Mouse (Mus musculus) forebrain, embryonic 13.5 days (tissue): Measurements from ENCODE around the gene Olfr1362. TPM values are rescaled to one million over a fixed set of nuclear protein-coding genes. Genes with fewer than 3 reads are reported as not detected.

Experiments used
- ATAC-seq: fragments of 200-750 bp; cut with Nextera tagmentation; 2 replicates; pipeline ENCODE4 v1.8.0; 2017
- H3K27ac ChIP-seq: fragments of 300-500 bp; sonication (generic); 2 replicates; pipeline ENCODE4 v1.5.1; 2015; ENCODE audit warnings: inconsistent platforms, mild to moderate bottlenecking, moderate library complexity
- H3K27me3 ChIP-seq: fragments of 300-500 bp; sonication (generic); 2 replicates; pipeline ENCODE4 v1.6.1; 2015; ENCODE audit warnings: mild to moderate bottlenecking, inconsistent platforms
- H3K36me3 ChIP-seq: fragments of 300-500 bp; sonication (generic); 2 replicates; pipeline ENCODE4 v1.6.1; 2015; ENCODE audit warnings: mild to moderate bottlenecking, inconsistent platforms; ENCODE audit not compliant: poor library complexity, severe bottlenecking
- H3K4me1 ChIP-seq: fragments of 300-500 bp; sonication (generic); 2 replicates; pipeline ENCODE4 v1.6.1; 2015; ENCODE audit warnings: inconsistent platforms
- H3K4me2 ChIP-seq: fragments of 300-500 bp; sonication (generic); 2 replicates; pipeline ENCODE4 v1.6.1; 2015; ENCODE audit warnings: inconsistent platforms, mild to moderate bottlenecking, moderate library complexity
- H3K4me3 ChIP-seq: fragments of 300-500 bp; sonication (generic); 2 replicates; pipeline ENCODE4 v1.5.1; 2015; ENCODE audit warnings: mild to moderate bottlenecking, inconsistent platforms
- H3K9ac ChIP-seq: fragments of 300-500 bp; sonication (generic); 2 replicates; pipeline ENCODE4 v1.6.1; 2015; ENCODE audit warnings: mild to moderate bottlenecking, inconsistent platforms
- H3K9me3 ChIP-seq: fragments of 300-500 bp; sonication (generic); replicated peaks from 2 replicates; pipeline ENCODE4 v1.6.1; 2016; ENCODE audit warnings: inconsistent platforms
- WGBS: fragments of 180-500 bp; shearing (Covaris S2); methylation state at CpG from one replicate; pipeline ENCODE4 v1.1.7; 2015; 5-methylcytosine and 5-hydroxymethylcytosine counted together
- polyA plus RNA-seq: library from polyadenylated mRNA; unstranded; fragments of >200 nt; fragmentation: Nextera tagmentation; extraction: Ambion mirVana; gene quantifications from 2 replicates; pipeline ENCODE4 v1.2.1, GENCODE M21; 2015

The Olfr1362 gene
- polyA plus RNA-seq, result not detected in 2 replicates

GRCm38 (mm10) chr13:21613922-21614321 is at the start of gene Olfr1362:
TSS of gene Olfr1362 (minus strand) at chr13:21614022.
- Histone ChIP-seq H3K36me3 (no peaks in the 10 kb centered on the region), H3K9me3 (no peaks in the 10 kb centered on the region), H3K4me2 (no peak within 1 kb of the TSS), H3K27me3 (no peaks in the 10 kb centered on the region), H3K9ac (no peak within 1 kb of the TSS), H3K27ac (no peak within 1 kb of the TSS), H3K4me1 (no peaks in the 10 kb centered on the region), H3K4me3 (no peak within 1 kb of the TSS)
- ATAC-seq, result no peak

- Histone ChIP-seq H3K4me3 (no peak within 1 kb of the TSS), H3K9me3 (no peaks in the 10 kb centered on the region), H3K9ac (no peak within 1 kb of the TSS), H3K27me3 (no peaks in the 10 kb centered on the region), H3K27ac (no peak within 1 kb of the TSS), H3K4me2 (no peak within 1 kb of the TSS), H3K36me3 (no peaks in the 10 kb centered on the region), H3K4me1 (no peaks in the 10 kb centered on the region)
- WGBS, result 70% methylated on average over 2 of the region's 2 CpGs
- no peak for ATAC-seq
Observed at GRCm38 (mm10) chr13:21663286-21663685, 49.5 kb upstream of the Olfr1362 start, which contains the start of gene Olfr1361. TSS of gene Olfr1361 (minus strand) at chr13:21663386.

GRCm38 (mm10) chr13:21642418-21642817 is 28.6 kb upstream of the Olfr1362 start, which contains the start of gene Olfr11:
TSS of gene Olfr11 (minus strand) at chr13:21642518.
- no peak within 1 kb of the TSS for H3K4me2 ChIP-seq
- WGBS, result 85% methylated on average over 2 of the region's 2 CpGs
- no peak within 1 kb of the TSS for H3K27ac ChIP-seq
- H3K9ac ChIP-seq, result no peak within 1 kb of the TSS
- no peaks in the 10 kb centered on the region for H3K9me3 ChIP-seq
- no peaks in the 10 kb centered on the region for H3K36me3 ChIP-seq
- no peaks in the 10 kb centered on the region for H3K27me3 ChIP-seq
- no peak within 1 kb of the TSS for H3K4me3 ChIP-seq
- ATAC-seq, result no peak
- H3K4me1 ChIP-seq, result no peaks in the 10 kb centered on the region

GRCm38 (mm10) chr13:21591618-21592017 is 22.2 kb downstream of the Olfr1362 start:
- no peak overlapping the region for H3K9ac ChIP-seq
- H3K9me3 ChIP-seq, result no peaks in the 10 kb centered on the region
- H3K4me1 ChIP-seq, result no peaks in the 10 kb centered on the region
- no peaks in the 10 kb centered on the region for H3K36me3 ChIP-seq
- no peak for ATAC-seq
- H3K27ac ChIP-seq, result no peak overlapping the region
- 81% methylated on average over 2 of the region's 2 CpGs for WGBS
- H3K4me3 ChIP-seq, result no peak overlapping the region
- no peaks in the 10 kb centered on the region for H3K27me3 ChIP-seq
- no peak overlapping the region for H3K4me2 ChIP-seq

GRCm38 (mm10) chr13:21581659-21582058 is 32.2 kb downstream of the Olfr1362 start, which contains the start of gene Olfr1364:
TSS of gene Olfr1364 (minus strand) at chr13:21581759.
- Histone ChIP-seq H3K4me3 (no peak within 1 kb of the TSS), H3K9ac (no peak within 1 kb of the TSS), H3K36me3 (no peaks in the 10 kb centered on the region), H3K27me3 (no peaks in the 10 kb centered on the region), H3K9me3 (no peaks in the 10 kb centered on the region), H3K27ac (no peak within 1 kb of the TSS), H3K4me2 (no peak within 1 kb of the TSS), H3K4me1 (no peaks in the 10 kb centered on the region)
- 96% methylated on average over 2 of the region's 2 CpGs for WGBS
- no peak for ATAC-seq

Other genes with a start within 250 kb of the Olfr1362 start
- 97.9 and 98.4 TPM in 2 replicates for gene Zkscan3, start 211.3 kb downstream of the Olfr1362 start, polyA plus RNA-seq
- 3.7 and 4.4 TPM in 2 replicates for gene Pgbd1, start 173.0 kb downstream of the Olfr1362 start, polyA plus RNA-seq
- gene Zscan26, start 160.3 kb downstream of the Olfr1362 start, polyA plus RNA-seq, result 21.7 and 25.4 TPM in 2 replicates
- 2.9 and 3.5 TPM in 2 replicates for gene Nkapl, start 145.5 kb downstream of the Olfr1362 start, polyA plus RNA-seq
- gene Zkscan4, start 135.1 kb downstream of the Olfr1362 start, polyA plus RNA-seq, result 7.3 and 7.7 TPM in 2 replicates
- gene Gm10065, start 134.6 kb downstream of the Olfr1362 start, polyA plus RNA-seq, result not detected in 2 replicates
- gene AK157302, start 118.8 kb downstream of the Olfr1362 start, polyA plus RNA-seq, result 0.21 and 0.54 TPM in 2 replicates
- 7.5 TPM in 2 replicates for gene Gm11273, start 112.6 kb downstream of the Olfr1362 start, polyA plus RNA-seq
- 6.1 and 7.4 TPM in 2 replicates for gene Zkscan8, start 82.9 kb downstream of the Olfr1362 start, polyA plus RNA-seq
- gene Olfr1366, start 71.2 kb downstream of the Olfr1362 start, polyA plus RNA-seq, result 0.17 and 0.33 TPM in 2 replicates
- gene Olfr1535, start 54.1 kb downstream of the Olfr1362 start, polyA plus RNA-seq, result not detected in 2 replicates
- not detected in 2 replicates for gene Olfr1364, start 32.3 kb downstream of the Olfr1362 start, polyA plus RNA-seq
- not detected in 2 replicates for gene Olfr11, start 28.5 kb upstream of the Olfr1362 start, polyA plus RNA-seq
- not detected in 2 replicates for gene Olfr1361, start 49.4 kb upstream of the Olfr1362 start, polyA plus RNA-seq
- not detected in 2 replicates for gene Olfr1360, start 63.4 kb upstream of the Olfr1362 start, polyA plus RNA-seq
- not detected in 2 replicates for gene Olfr1359, start 84.1 kb upstream of the Olfr1362 start, polyA plus RNA-seq
- 1.7 and 4.8 TPM in 2 replicates for gene Hist1h2bl, start 102.1 kb upstream of the Olfr1362 start, polyA plus RNA-seq
- 23.7 and 32.4 TPM in 2 replicates for gene Hist1h2ai, start 102.4 kb upstream of the Olfr1362 start, polyA plus RNA-seq
- gene Hist1h3h, start 103.6 kb upstream of the Olfr1362 start, polyA plus RNA-seq, result 23.7 and 35.3 TPM in 2 replicates
- gene Hist1h2bm, start 108.0 kb upstream of the Olfr1362 start, polyA plus RNA-seq, result 5.9 and 6.9 TPM in 2 replicates
- gene Hist1h4j, start 121.0 kb upstream of the Olfr1362 start, polyA plus RNA-seq, result 1.3 and 1.9 TPM in 2 replicates
- 6.9 and 11.1 TPM in 2 replicates for gene Hist1h4k, start 136.5 kb upstream of the Olfr1362 start, polyA plus RNA-seq
- gene Hist1h2ak, start 139.8 kb upstream of the Olfr1362 start, polyA plus RNA-seq, result 49.6 and 61.0 TPM in 2 replicates
- gene Hist1h2bn, start 140.1 kb upstream of the Olfr1362 start, polyA plus RNA-seq, result 4.0 and 8.4 TPM in 2 replicates
- 37.1 and 38.4 TPM in 2 replicates for gene Hist1h1b, start 166.6 kb upstream of the Olfr1362 start, polyA plus RNA-seq
- 166 and 192 TPM in 2 replicates for gene Hist1h3i, start 169.3 kb upstream of the Olfr1362 start, polyA plus RNA-seq
- 12.8 and 16.1 TPM in 2 replicates for gene Hist1h2an, start 173.2 kb upstream of the Olfr1362 start, polyA plus RNA-seq
- gene Hist1h2bp, start 173.4 kb upstream of the Olfr1362 start, polyA plus RNA-seq, result 2.1 and 2.3 TPM in 2 replicates
- 24.9 and 25.3 TPM in 2 replicates for gene Hist1h2bq, start 196.2 kb upstream of the Olfr1362 start, polyA plus RNA-seq
- 1.9 TPM in 1 of 2 replicates, not detected in the other for gene Hist1h2ao, start 196.4 kb upstream of the Olfr1362 start, polyA plus RNA-seq
- not detected in 2 replicates for gene Hist1h4m, start 197.7 kb upstream of the Olfr1362 start, polyA plus RNA-seq
- gene Hist1h4n, start 218.2 kb upstream of the Olfr1362 start, polyA plus RNA-seq, result 12.8 and 20.2 TPM in 2 replicates
- gene Hist1h2ap, start 219.5 kb upstream of the Olfr1362 start, polyA plus RNA-seq, result 4,205 and 5,125 TPM in 2 replicates
- gene Hist1h2br, start 219.7 kb upstream of the Olfr1362 start, polyA plus RNA-seq, result 24.7 and 27.2 TPM in 2 replicates